Mouse (Mus musculus): ENCODE measurements around the gene Gys1. TPM values are rescaled to one million over a fixed set of nuclear protein-coding genes. Genes with fewer than 3 reads are reported as not detected.
"Not testable (repeated sequence)": the region's sequence is repeated elsewhere in the genome, so short reads cannot be mapped to it uniquely, and the experiment has no call there.

The Gys1 gene
- polyA plus RNA-seq, 1 experiment, result 9.5 TPM

DNA sequence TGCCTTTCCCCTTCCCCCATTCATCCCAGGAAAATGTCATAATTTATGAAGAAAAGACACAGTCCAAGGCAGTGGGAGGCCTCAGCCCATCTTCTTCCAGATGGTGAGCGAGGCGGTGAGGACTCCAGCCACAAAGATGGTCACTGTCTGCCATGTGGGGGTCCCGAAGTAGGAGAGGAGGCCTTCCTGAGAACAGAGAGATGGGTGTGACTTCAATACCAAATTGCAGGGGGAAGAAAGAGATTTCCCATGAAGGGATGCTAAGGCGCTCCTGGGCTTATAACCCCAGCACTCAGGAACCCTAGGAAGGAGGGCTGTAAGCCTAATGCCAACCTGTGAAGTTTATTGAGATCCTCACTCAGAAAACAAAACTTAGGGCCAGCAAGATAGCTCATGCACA lies 27.1 kb downstream of the Gys1 start:
- WGBS, result 91% methylated on average over 4 of the region's 4 CpGs
- Histone ChIP-seq H3K27ac (ENCODE audit: insufficient read depth, low read depth, low read length) (peak overlapping the region; percentile 54; the same call in 1 of the 2 replicates), H3K4me3 (ENCODE audit: low read depth, low read length) (no peak overlapping the region), H3K27me3 (ENCODE audit: control insufficient read depth, insufficient read depth, low read length) (no peaks in the 10 kb centered on the region), H3K4me1 (ENCODE audit: control insufficient read depth, insufficient read depth, insufficient read length, low read length) (peaks cover 22% of the 10 kb centered on the region), H3K36me3 (ENCODE audit: control insufficient read depth, insufficient read depth, low read length) (peaks cover 32% of the 10 kb centered on the region)
- TF ChIP-seq CTCF (IDR thresholded peaks at IDR 0.05; ENCODE audit: extremely low read depth, insufficient read length, insufficient replicate concordance, low read depth, low read length) (no peak), POLR2A (IDR thresholded peaks at IDR 0.05; ENCODE audit: low read depth, low read length) (no peak)

DNA sequence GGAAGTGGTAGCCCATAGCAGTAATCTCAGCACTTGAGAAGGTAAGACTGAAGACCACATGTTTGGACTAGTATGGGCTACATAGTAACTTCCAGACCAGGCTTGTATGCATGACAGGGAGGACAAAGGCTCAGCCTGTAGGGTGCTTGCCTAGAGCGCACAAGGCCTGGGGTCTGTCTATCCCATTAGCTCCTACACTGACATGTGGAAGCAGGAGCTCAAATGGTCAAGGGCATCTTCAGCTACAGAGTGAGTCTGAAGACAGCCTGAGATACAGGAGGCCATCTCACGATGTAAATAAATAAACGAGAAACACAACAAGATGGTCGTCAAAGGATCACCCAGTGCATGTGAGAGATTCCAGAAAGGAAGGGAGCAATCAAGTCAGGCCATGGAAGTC lies 27.7 kb downstream of the Gys1 start:
- no peak overlapping the region for H3K27ac ChIP-seq (ENCODE audit: insufficient read depth, low read depth, low read length)
- no peak for TF ChIP-seq CTCF (IDR thresholded peaks at IDR 0.05; ENCODE audit: extremely low read depth, insufficient read length, insufficient replicate concordance, low read depth, low read length)
- TF ChIP-seq POLR2A (IDR thresholded peaks at IDR 0.05; ENCODE audit: low read depth, low read length), result no peak
- WGBS, result 85% methylated on average over 4 of the region's 4 CpGs

DNA sequence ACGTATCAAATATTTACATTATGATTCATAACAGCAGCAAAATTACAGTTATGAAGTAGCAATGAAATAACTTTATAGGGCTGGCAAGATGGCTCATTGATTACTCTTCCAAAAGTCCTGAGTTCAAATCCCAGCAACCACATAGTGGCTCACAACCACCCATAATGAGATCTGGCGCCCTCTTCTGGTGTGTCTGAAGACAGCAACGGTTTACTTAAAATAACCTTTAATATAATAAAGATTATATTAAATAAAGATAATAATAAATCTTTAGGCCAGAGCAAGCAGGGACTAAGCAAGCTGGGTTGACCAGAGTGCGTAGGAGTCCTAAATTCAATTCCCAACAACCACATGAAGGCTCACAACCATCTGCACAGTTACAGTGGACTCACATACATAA lies 28.2 kb downstream of the Gys1 start:
- Histone ChIP-seq H3K36me3 (ENCODE audit: control insufficient read depth, insufficient read depth, low read length) (peaks cover 21% of the 10 kb centered on the region), H3K4me1 (ENCODE audit: control insufficient read depth, insufficient read depth, insufficient read length, low read length) (peaks cover 16% of the 10 kb centered on the region)
- WGBS, result 70% methylated on average over 4 of the region's 4 CpGs
- H3K27me3 ChIP-seq (ENCODE audit: control insufficient read depth, insufficient read depth, low read length); H3K27ac ChIP-seq (ENCODE audit: insufficient read depth, low read depth, low read length); H3K4me3 ChIP-seq (ENCODE audit: low read depth, low read length): not testable (repeated sequence)

More for the DNA sequence above, 27.7 kb downstream of the Gys1 start:
- H3K27me3 ChIP-seq (ENCODE audit: control insufficient read depth, insufficient read depth, low read length), result no peaks in the 10 kb centered on the region
- H3K4me3 ChIP-seq (ENCODE audit: low read depth, low read length), result no peak overlapping the region
- peaks cover 27% of the 10 kb centered on the region for H3K36me3 ChIP-seq (ENCODE audit: control insufficient read depth, insufficient read depth, low read length)
- H3K4me1 ChIP-seq (ENCODE audit: control insufficient read depth, insufficient read depth, insufficient read length, low read length), result peaks cover 18% of the 10 kb centered on the region

DNA sequence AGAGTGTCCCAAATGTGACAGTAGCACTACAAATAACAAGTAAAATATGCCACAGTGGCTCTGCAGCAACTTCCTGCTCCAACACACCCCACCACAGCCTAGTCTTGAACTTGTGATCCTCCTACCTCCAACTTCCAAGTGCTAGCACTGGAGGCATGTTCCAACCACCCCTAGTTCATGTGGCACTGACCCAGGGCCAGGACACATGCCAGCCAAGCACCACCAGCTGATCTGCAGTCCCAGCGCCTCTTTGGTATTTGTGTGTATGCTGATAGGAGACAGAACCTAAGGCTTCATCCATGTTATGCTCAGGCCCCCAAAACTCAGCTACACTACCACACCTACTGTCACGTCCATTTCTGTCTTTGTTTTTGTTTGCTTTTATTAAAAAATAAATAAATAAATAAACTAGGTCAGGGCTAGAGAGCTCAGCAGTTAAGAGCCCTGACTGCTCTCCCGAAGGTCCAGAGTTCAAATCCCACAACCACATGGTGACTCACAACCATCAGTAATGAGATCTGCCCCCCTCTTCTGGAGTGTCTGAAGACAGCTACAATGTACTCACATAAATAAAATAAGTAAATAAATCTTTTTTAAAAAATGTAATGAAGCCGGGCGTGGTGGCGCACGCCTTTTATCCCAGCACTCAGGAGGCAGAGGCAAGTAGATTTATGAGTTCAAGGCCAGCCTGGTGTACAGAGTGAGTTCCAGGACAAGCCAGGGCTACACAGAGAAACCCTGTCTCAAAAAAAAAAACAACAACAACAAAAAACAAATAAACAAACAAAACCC lies 29.5 kb downstream of the Gys1 start:
- Histone ChIP-seq H3K27ac (ENCODE audit: insufficient read depth, low read depth, low read length) (no peak overlapping the region), H3K36me3 (ENCODE audit: control insufficient read depth, insufficient read depth, low read length) (peaks cover 13% of the 10 kb centered on the region), H3K4me1 (ENCODE audit: control insufficient read depth, insufficient read depth, insufficient read length, low read length) (peaks cover 16% of the 10 kb centered on the region), H3K4me3 (ENCODE audit: low read depth, low read length) (no peak overlapping the region), H3K27me3 (ENCODE audit: control insufficient read depth, insufficient read depth, low read length) (no peaks in the 10 kb centered on the region)
- TF ChIP-seq POLR2A (IDR thresholded peaks at IDR 0.05; ENCODE audit: low read depth, low read length), result no peak
- no peak for TF ChIP-seq CTCF (IDR thresholded peaks at IDR 0.05; ENCODE audit: extremely low read depth, insufficient read length, insufficient replicate concordance, low read depth, low read length)
- 91% methylated on average over 7 of the region's 7 CpGs for WGBS

DNA sequence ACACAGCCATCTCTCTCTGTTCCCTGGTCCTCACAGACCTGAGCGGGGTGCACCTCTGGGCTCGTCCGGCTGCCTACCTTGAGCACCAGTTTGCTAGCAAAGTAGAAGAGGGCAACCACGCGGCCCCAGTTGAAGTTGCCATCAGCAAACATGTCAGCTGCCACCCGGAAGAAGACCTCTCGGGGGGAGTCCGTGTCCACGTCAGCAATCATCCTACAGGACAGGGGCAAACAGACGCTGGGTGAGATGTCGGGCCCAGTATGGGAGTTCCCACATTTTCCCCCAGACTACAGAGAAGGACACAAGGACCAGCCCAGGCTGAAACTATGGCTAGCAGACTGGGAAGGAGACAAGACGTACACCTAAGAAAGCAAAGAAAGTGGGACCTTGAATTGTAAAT lies 30.5 kb downstream of the Gys1 start:
- H3K4me1 ChIP-seq (ENCODE audit: control insufficient read depth, insufficient read depth, insufficient read length, low read length), result peaks cover 13% of the 10 kb centered on the region
- 95% methylated on average over 12 of the region's 12 CpGs for WGBS
- H3K4me3 ChIP-seq (ENCODE audit: low read depth, low read length), result no peak overlapping the region
- H3K36me3 ChIP-seq (ENCODE audit: control insufficient read depth, insufficient read depth, low read length), result peaks cover 13% of the 10 kb centered on the region
- H3K27me3 ChIP-seq (ENCODE audit: control insufficient read depth, insufficient read depth, low read length), result no peaks in the 10 kb centered on the region
- TF ChIP-seq CTCF (IDR thresholded peaks at IDR 0.05; ENCODE audit: extremely low read depth, insufficient read length, insufficient replicate concordance, low read depth, low read length) (no peak), POLR2A (IDR thresholded peaks at IDR 0.05; ENCODE audit: low read depth, low read length) (no peak)
- no peak overlapping the region for H3K27ac ChIP-seq (ENCODE audit: insufficient read depth, low read depth, low read length)

DNA sequence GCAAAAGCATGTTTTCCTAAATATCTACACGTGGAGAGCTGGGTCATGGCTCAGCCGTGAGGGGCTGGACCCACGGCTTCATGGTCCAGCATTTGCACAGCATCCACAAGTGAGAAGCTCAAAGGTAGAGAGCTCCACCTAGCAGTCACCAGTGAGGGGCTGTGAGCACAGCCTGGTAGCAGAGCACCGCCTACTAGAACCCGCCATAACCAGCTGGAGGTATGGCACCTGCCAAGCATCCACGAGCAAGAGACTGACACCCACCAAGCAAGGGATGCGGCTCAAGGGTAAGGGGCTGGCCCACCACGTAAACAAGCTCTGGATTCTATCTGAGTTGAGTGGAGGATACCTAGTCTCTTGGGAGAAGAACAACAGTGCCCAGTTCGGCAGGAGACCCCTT lies 30.9 kb downstream of the Gys1 start:
- Histone ChIP-seq H3K27ac (ENCODE audit: insufficient read depth, low read depth, low read length) (no peak overlapping the region), H3K27me3 (ENCODE audit: control insufficient read depth, insufficient read depth, low read length) (no peaks in the 10 kb centered on the region), H3K4me3 (ENCODE audit: low read depth, low read length) (peak overlapping the region; percentile 81), H3K36me3 (ENCODE audit: control insufficient read depth, insufficient read depth, low read length) (peaks cover 13% of the 10 kb centered on the region), H3K4me1 (ENCODE audit: control insufficient read depth, insufficient read depth, insufficient read length, low read length) (peaks cover 9% of the 10 kb centered on the region)
- TF ChIP-seq CTCF (IDR thresholded peaks at IDR 0.05; ENCODE audit: extremely low read depth, insufficient read length, insufficient replicate concordance, low read depth, low read length), result no peak
- no peak for TF ChIP-seq POLR2A (IDR thresholded peaks at IDR 0.05; ENCODE audit: low read depth, low read length)
- 73% methylated on average over 9 of the region's 9 CpGs for WGBS

DNA sequence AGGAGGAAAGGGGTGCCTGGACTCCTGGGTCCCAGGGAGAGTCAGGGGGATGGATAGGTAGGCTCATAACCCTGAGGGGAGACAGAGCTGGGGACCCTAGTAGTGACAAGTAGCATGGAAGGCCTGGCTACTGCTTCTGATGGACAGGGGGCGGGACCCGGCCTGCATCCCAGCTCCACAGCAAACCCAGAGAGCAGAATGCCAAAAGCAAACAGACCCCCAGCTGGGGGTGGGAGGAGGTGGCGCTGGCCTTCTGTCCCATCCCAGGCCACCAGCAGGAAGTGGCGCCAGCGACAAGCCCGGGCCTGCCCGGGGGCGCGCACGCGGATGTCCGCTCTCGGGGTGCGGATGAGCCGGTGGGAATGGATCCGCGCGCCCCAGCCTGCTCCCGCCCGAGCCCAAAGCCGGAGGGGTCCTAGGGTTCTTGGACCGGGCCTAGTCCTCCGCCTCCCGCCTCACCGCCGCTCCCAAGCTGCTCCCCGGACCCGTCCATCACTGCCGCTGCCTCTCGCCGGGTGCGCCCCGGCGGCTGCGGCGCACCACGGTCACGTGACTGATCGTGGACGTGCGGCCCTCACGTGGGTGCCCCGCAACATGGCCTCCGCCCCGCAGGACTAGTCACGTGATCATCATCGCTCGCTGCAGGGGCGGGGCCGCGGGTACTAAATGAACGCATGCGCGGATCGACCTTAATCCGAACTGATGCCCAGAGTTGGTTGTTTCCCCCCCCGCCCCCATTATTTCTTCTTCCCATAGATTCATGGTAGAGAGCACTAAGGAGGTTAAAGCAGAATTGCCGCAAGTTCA lies 31.8 kb downstream of the Gys1 start, which contains the start of gene Bax:
TSS of gene Bax (minus strand) at position 616 of the 807 bp plus-strand sequence.
- peaks cover 3% of the 10 kb centered on the region for H3K4me1 ChIP-seq (ENCODE audit: control insufficient read depth, insufficient read depth, insufficient read length, low read length)

More for the DNA sequence above, 31.8 kb downstream of the Gys1 start, which contains the start of gene Bax:
- H3K27me3 ChIP-seq (ENCODE audit: control insufficient read depth, insufficient read depth, low read length), result no peaks in the 10 kb centered on the region
- under 1% methylated on average over 56 of the region's 58 CpGs for WGBS
- no peak within 1 kb of the TSS for H3K27ac ChIP-seq (ENCODE audit: insufficient read depth, low read depth, low read length)
- TF ChIP-seq POLR2A (IDR thresholded peaks at IDR 0.05; ENCODE audit: low read depth, low read length), result peak; percentile 66
- TF ChIP-seq CTCF (IDR thresholded peaks at IDR 0.05; ENCODE audit: extremely low read depth, insufficient read length, insufficient replicate concordance, low read depth, low read length), result no peak
- H3K36me3 ChIP-seq (ENCODE audit: control insufficient read depth, insufficient read depth, low read length), result peaks cover 13% of the 10 kb centered on the region
- H3K4me3 ChIP-seq (ENCODE audit: low read depth, low read length), result peak within 1 kb of the TSS; percentile 81
